Mouse (Mus musculus) urinary bladder, postnatal 4 days (tissue): ENCODE results near the gene Dhdds.

Experiments used
- DNase-seq, 2 experiments: peaks; one replicate each; pipeline ENCODE4 v3.0.0; 2021 to 2022; ENCODE audit warnings: low spot score in 2 of 2

The Dhdds gene

DNA sequence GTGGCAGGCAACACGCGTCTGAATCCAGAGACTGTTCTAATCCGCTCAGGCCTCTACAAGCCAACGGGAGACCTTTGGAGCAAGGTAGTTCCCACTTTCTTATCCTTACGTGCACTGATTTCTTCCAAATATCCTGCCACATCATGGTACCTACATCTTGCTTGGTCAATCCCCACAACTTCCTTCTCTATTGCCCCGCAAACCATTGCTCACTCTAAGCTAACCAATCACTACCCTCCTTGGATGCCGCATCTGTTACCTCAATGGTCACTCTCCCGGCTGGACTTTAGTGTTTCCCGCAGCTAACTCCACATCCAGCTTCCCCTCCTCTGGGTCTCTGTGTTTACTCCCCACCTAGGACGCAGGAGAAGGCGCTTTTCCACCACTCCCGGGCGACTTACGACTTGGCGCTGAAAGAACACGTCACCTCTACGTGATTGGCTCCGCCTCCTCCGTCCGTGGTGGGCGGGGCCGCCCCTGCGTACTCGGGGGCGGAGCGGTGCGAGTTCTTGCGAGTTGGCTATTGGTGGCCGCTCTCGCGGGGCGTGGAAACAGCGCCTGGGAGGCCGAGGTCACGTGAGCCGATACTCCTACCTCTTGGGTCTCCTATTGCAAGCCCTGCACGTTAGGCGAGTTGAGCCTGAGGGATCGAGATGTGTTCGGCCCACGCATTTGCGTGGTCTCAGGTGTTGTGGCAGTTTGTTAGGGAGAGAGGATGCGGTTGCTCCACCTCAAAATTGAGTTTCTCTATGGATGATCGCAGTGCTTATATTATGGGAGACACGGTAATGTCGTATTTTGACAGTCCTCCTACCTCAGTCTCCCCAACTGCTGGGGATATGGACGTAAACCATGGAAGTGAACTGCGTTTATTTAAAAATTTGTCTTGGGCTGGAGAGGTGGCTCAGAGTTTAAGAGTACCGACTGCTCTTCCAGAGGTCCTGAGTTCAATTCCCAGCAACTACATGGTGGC is at the start of gene Dhdds:
Gene Dhdds (minus strand): TSS at position 453 of the 973 bp plus-strand sequence.
- DNase-seq: peak; percentile 92 to 95

DNA sequence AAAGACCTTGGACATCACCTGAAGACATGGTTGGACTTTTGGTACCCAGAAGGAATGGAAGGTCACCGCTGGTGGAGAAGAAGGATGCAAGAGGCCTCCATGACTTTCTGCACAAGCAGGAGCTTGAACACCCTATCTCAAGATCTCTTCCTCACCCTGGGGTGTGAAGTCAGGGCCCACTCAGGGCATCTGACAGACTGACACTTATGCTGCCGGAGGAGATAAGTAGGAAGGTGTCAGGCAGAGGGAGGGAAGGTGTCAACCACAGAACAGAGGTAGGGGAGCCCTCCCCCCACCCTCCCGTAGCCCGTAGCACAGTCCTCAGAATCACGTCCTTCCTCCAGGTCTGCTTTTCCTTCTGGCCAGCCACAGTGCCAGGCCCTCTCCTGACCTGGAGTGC is 46.9 kb upstream of the Dhdds start:
- DNase-seq: no peak

DNA sequence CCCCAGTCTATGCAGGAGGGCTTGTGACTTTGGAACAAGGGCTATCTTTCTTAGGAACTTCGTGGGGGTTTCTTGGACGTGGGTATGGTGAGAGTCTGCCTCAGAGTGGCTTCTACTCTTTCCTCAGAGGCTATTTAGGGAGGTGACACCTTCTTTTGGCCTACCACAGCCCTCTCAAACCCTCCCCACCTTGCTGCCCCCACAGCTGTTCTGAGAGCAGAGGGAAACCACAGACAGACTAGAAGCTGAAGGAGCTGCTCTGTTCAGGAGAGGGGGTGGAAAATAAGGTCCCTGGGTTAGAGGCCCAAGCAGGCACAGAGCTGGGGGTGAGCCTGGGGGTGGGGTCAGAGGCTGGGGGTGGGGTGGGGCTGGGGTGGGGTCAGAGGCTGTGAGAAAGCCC is 42.3 kb upstream of the Dhdds start:
- DNase-seq: no peak

DNA sequence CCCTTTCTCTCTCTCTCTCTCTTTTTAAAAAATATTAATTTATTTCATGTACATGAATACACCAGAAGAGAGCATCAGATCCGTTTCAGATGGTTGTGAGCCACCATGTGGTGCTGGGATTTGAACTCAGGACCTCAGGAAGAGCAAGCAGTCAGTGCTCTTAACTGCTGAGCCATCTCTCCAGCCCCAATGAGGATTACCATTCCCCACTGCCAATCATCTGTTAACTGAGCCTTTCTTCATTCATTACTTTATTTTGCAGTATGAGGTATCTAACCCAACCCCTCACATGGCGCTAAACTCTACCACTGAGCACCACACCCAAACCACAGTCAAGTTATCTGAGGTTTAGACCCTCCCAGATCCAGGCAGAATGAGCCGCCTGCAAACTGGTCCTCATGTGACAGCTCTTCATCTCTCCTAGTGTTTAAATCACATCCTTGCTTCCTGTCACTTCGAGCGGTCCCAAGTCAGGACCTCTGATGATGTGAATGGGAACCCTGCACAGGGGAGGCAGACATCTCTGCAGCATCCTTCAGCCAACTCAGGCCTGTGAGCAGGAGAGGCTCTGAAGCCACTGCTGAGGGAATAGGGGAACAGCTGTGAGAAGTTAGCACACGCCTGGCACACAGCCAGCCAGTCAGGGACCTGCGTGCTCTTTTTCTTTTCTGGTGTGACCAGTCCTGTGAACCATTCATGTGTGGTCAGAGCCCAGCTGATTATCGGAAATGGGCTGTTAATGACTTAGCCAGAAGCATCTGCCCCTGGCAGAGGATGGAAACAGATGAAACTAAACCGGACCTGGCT is 40.8 kb upstream of the Dhdds start:
- DNase-seq: no peak

DNA sequence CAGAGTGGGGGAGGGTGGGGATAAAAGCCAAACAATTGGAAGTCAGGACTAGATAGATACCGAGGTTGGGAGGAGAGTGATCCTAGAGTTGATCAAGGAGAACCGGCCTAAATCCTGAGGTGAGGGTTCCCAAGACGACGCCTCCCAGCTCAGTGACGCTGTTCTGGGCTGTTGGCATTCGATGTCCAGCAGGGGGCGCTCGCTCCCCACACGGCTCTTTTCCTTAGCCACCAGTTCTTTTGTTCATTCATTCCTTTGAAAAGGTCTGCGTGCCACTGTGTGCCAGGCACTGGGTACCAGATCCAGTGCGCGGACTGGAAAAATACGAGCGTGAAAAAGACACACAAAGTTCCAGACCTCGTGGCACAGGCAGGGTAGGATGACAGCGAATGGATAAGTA is 35.2 kb upstream of the Dhdds start:
- peak; percentile 32 to 76 for DNase-seq

DNA sequence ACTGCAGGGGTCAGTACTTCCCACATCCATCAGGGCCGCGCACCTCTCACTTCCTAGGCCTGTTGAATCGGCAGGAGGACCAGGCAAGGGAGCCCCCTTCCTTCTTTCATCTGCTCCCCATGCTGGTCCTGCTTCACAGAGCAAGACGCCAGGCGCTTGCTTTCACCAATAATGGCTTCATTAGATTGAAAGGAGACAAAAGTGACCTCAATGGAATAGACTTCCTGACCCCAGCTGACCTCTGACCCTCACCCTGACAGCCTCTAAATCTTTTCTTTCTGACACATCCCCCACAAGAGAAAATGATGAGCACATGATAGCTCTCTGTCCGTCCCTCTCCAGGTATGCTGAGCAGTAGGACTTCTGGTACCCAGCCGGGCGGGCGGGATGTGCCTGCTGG is 25.1 kb upstream of the Dhdds start:
- no peak for DNase-seq

DNA sequence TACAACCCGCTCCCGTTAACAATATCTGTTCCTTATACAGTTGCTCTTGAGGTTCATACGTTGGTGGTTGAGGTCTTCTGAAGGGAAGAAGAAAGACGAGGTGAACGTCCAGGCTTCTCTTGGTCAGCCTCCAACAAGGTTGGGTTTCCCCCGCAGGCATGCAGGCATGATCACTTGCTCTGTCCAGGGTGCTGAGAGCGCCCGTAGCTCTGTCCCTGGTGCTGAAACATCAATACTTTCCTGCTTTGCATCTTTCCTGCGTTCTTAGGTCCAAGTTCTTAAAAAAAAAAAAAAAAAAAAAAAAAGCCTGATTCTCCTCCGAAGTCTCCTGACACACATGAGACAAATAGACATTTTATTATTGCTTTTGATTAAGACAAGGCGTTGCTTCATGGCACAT is 19.9 kb upstream of the Dhdds start:
- peak; percentile 62 to 70 for DNase-seq

DNA sequence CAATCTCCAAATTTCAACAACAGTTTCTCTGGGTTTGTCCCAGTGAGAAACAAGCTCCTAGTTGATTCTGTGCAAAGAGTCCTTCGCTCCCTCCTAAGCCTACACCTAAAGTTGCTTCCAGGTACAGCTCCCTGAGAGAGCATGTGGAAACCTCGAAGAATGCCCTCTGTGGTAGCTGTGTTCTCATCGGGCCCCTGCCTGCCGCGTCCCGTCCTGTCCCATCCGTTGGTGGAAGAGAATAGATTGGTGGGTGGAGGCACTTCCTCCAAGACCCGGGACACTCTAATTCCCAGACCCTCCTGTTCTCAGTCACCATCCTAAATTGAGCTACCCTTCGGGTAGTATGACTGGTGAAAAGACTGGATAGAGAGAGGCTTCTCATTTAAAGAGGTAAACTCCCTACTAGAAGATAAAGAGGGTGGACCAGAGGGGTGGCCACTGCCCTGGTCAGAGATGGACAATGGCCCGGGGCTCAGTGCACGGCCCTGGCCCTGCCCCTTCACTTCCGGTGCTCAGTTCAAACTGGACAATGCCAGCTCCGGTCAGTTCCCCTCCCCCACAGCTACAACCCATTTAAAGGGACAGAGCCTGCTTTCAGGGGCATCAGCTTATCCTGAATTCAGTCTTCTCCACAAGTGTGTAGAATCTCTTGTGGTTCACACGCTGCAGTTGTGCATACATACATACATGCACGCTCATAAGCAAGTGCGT is 19.1 kb upstream of the Dhdds start:
- DNase-seq: no peak

DNA sequence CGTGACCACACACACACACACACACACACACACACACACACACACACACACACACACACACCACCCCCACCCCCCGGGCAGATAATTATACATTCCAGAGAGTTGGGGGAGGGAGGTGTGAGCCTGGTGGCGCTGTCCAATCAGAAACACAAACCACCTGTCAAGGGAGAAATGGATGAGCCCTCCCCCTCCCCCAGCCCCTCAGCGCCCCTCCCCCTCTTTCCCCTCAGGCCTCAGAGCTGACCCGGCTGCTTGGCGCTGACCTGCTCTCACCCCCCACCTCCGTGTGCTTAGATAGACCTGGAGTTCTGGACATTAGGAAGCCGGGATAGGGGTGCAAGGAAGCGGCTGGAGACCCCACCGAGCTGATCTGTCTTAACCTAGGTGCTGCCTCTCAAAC is 18.5 kb upstream of the Dhdds start:
- no peak for DNase-seq

DNA sequence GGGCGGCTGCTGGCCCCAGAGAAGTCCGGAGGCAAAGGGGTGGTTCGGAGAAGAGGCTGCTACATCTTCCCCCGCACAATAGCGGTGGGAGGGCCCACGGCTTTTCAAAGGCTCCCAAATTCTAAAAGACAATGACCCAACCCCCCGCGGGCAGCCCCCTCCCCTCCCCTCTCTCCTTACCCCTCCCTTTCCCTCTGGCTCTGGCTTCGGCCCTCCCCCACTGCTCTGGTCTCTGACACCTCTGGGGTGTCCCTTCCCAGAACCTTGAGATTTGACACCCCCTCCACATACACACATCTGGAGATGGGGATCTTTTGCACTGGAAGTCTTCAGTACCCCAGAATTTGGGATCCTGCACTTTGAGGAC is 18.0 kb upstream of the Dhdds start, which contains the start of gene Lin28a:
Gene Lin28a (minus strand): TSS at position 63 of the 367 bp plus-strand sequence.
- no peak for DNase-seq

DNA sequence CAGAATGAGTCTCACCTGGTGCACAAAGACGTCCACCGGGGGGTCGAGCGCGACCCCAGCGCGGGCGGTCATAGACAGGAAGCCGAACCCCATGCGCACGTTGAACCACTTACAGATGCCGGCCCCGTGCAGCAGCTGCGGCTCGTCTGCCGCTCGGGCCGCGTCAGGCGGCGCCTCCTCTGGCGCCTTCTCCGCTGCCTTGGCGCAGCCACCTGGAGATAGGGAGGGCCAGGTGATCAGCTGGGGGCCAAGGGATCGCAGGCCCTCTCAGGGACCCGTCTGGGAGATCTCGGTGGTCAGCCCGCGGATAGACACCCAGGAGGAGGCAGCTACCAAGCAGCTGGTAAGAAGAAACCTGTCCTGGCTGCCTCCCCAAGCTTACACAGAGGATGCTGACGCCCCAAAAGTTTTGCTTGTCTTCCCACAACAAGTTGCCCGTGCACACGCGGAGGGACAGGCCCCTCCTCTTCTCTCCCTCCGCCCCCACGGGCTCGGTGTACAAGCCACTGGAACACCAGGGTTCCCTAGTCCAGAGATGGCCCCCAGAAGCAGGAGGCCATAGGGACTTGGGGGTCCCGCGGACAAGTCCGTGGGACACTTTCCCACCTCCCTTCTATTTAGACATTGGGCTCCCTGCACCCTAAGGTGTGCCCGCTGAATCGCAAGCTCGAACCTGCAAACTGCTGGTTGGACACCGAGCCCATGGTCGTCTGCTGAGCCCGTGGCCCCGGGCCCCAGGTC is 17.5 kb upstream of the Dhdds start:
- no peak for DNase-seq

DNA sequence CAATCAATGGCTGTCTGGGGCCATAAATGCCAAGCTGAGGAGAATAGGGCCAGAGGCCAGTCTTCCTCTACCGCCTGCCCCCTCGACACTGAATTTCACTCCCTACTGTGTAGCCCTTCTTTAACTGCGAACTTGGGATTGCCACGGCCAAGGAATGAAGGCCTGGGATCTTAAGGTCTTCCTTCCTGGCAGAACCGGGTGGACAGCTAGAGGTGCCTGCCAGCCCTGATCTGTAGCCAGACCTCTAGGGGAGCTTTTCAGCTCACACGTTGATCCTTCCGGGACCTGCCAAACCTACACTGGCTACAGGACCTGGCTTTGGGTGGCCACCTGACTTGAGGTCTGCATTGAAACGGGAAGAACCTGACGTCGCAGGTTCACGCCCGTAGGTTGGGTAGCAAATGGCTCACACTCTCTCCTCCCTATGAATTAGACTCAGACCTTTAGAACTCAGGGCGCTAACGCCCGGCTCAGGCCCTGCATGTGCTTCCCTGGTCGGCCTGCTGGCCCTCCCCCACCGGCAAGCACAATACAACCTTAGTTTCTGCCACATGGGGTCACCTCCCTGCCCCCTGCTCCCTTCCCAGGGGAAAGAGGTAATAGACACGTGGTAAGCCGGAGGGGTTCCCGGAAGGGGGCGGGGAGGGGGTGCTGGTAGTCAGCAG is 16.6 kb upstream of the Dhdds start:
- no peak for DNase-seq

DNA sequence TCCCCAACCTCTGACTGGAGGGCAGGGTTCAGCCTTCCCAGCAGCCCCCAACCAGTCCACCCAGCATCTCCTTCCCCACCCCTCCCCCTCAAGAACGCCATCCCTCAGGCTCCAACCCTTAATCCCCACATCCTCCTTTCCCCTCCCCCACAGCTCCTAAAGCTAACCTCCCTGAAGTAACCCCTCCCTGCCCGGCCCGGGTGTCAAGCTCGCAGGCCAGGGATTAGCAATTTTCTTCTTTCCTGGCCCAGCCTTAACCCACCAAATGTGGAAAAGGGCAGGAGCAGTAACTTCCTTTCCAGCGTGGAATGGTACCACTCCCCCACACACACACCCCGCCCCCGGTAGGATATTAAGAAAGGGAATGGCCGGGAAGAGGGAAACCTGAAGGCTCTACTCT is 16.0 kb upstream of the Dhdds start:
- DNase-seq: no peak

DNA sequence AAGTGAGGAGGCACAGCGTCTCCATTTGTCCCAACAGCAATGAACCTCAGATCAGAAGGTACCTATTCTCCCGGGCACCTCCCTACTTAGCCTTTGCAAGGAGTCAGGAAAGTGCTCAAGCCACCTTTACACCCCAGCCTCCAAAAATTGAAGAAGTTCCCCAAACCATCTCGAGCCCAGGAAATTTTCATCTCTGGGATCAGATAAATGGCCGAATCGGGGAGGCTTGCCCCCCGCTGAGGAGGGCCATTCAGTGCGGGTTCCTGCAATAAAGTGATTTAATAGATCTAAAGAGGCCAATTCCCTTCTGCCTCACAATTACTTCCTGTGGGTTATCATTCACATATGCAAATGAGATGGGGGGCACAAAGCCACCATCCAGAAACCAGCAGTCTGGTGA is 15.5 kb upstream of the Dhdds start:
- no peak for DNase-seq

DNA sequence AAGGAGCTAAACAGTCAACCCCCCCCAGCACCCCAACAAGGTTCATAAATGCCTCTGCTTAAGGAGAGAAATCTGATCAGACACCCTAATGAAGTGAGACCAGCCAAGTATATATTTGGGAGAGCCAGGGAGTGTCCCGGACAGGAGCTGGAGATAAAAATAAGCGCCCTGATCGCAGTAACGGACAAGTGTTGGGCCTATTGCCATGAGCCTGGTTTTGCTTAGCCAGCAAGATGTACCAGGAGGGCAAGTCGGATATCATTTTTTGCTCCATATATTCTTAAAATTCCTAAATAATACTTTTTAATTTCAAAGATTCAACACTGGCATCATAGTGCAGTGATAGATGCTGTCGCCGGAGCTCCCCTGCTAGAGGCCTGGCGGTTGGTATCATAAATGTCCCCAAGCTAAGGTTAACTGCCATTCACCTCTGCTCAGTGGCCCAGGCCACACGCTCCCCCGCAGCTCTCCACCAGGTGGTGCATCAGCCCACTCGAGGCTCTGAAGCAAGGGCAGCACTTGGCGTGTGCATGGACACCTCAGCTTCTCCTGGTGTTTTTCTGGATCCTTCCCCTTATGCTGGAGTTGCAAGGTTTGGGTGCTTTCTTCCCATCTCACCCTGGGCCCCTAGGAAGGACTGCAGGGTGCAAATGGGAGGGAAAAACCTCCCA is 12.3 kb upstream of the Dhdds start:
- DNase-seq: no peak

DNA sequence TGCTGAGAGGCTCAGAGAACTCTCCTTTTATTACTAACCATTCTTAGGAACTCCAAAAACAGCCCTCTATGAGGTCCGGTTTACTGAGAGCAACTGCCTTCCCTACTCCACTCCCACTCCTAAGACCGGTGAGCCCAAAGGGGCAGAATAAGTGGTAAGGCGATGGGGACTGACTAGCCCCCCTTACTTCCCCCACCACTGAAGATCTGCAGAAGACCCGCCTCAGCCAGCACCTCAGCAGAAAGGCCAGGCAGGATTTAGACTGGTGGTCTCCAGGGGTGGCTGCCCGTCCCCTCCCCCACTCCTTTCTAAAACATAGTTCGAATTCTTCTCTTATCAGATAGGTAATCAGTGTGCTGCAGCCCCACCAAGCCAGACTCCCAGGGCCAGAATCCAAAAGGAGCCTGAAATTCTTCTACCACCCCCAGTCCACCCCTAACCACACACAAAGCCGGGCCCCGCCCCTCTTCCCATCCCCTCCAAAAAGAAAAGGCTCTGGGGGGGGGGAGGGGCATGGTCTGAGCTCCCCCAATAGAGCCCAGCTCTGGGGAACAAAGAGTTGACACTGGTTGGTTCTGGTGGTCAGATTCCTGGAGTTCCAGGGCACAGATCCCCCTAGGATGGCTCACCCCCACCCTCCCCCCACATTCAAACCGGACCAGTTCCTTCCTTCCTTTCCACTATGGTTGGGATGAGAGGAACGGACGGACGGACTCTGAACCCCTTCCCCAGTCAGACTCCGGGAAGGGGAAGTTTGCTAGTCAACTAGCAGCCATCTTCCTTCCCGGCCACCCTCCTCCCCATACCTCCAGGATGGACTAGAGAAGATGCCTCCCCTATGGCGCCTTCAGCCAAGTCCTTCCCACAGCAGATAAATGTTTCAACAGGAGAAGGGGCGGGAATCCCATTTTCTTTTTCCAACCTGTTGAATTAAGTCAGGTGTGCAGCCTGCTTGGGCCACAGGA is 11.0 kb upstream of the Dhdds start:
- DNase-seq: no peak

DNA sequence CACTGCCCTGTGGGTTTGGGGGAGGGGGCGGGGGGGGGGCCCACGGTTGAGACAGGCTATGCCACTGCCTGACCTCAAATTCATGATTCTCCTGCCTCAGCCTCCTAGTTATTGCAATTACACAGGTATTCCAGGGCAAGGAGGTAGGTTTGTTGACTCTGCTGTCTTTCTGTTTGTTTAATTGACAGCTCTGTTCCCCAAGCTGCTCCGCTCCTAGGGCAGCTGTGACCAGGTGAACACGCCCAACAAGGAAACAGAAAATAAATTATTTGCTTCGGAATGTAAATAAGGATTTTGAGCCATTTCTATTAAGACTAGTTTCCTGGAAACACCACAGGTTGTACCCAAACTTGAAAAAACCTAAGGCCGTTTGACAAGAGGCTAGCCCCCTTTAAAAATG is 9.0 kb upstream of the Dhdds start:
- no peak for DNase-seq

DNA sequence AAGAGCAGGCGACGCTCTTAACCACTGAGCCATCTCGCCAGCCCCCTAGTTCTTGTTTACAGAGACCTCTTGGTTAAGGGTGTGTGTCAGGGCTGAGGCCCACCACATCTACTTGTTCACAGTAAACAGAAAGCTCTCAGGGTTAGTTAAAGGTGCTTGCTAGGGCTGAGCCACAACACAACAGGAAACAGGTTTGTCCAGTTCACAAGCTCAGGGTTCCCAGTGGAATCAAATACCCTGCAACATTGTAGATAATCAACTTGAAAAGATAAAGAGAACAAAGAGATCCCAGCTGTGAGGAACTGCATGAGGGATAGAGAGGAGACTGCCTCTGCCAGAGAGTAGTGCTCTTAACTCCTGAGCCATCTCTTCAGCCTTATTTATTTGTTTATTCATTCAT is 6.1 kb upstream of the Dhdds start:
- no peak for DNase-seq
